In genomic region chr1:131112576-131112975, GRCm38 (mm10) we compare ENCODE assay signal across 10 mouse cellular contexts. TPM values are rescaled to one million over a fixed set of nuclear protein-coding genes. Genes with fewer than 3 reads are reported as not detected.
DNase-seq lines count a peak whose midpoint lies in the region; ATAC-seq lines count a peak whose summit lies in the region.
"Had no signal": no experiment of that assay in that cellular context is flagged by ENCODE, and none has a peak within 500 bp of the region (broad histone marks: within the 10 kb centered on the region; RNA-seq: fewer than 3 reads in every experiment).

No protein-coding gene starts in this region.

- H3K4me2 ChIP-seq in midbrain, embryonic 11.5 days: no peak overlapping the region

- no peak overlapping the region for H3K27ac ChIP-seq in midbrain, embryonic 11.5 days (ENCODE audit: low read depth, low read length)

- H3K36me3 ChIP-seq in midbrain, embryonic 11.5 days (ENCODE audit: control insufficient read depth, insufficient read depth, low read length): no peaks in the 10 kb centered on the region

- no peak overlapping the region for H3K9ac ChIP-seq in midbrain, embryonic 11.5 days (ENCODE audit: low read length)

- DNase-seq in heart, adult 9 months (ENCODE audit: low spot score in 2 of 2): peak; percentile 33 to 46
- DNase-seq in heart, adult 8-10 months (ENCODE audit: low spot score): no peak
- peak; percentile 76 for DNase-seq in NIH3T3 (ENCODE audit: low read depth)
- DNase-seq in induced T-regulatory cell, adult 2 months (ENCODE audit: low read depth): peak; percentile 55
- peak; percentile 65 for DNase-seq in lung, postnatal 14 days
- DNase-seq in cerebellum, postnatal 14 days: no peak
- no peak for DNase-seq in midbrain, embryonic 11.5 days (ENCODE audit: low spot score, missing footprints)
- no peak for DNase-seq in left cerebral cortex, postnatal 10 days (ENCODE audit: extremely low spot score in 1 of 2, low spot score in 2 of 2)
- DNase-seq: cerebellum, adult 9-10 months; gastrocnemius, postnatal 36 days had no signal

- H3K4me3 ChIP-seq in midbrain, embryonic 11.5 days (ENCODE audit: low read depth, low read length): no peak overlapping the region

- intact Hi-C loops in left cerebral cortex, postnatal 10 days (cut with DNase I): no loop called here

- ATAC-seq in midbrain, embryonic 11.5 days (ENCODE audit: low FRiP score): no peak

- peaks cover 5% of the 10 kb centered on the region; the same call in 1 of the 2 replicates for H3K4me1 ChIP-seq in midbrain, embryonic 11.5 days (ENCODE audit: control insufficient read depth, insufficient read depth, low read length)

- H3K27me3 ChIP-seq in midbrain, embryonic 11.5 days (ENCODE audit: control insufficient read depth, insufficient read depth, low read length): no peaks in the 10 kb centered on the region

- WGBS in midbrain, embryonic 11.5 days: 44% methylated on average over 6 of the region's 6 CpGs

- no peaks in the 10 kb centered on the region for H3K9me3 ChIP-seq in midbrain, embryonic 11.5 days (ENCODE audit: control insufficient read depth, low read length)

RNA-seq across cellular contexts. Expression of gene Mapkapk2, which starts 14.9 kb away (rescaled TPM):
- 100 to 1,000 TPM; 303 to 326 (median 315) TPM for total RNA-seq in heart, adult 8-10 months (2022)
- polyA plus RNA-seq in midbrain, embryonic 11.5 days (2014; fragmentation: Nextera tagmentation; extraction: Ambion mirVana): 49.8 and 56.0 TPM in 2 replicates
- 10 to 100 TPM; 26.8 to 31.1 TPM for total RNA-seq in left cerebral cortex, postnatal 10 days (2021)

RNA-seq across cellular contexts. Expression of gene Dyrk3, which starts 25.6 kb away (rescaled TPM):
- total RNA-seq in heart, adult 8-10 months (2022): under 1 TPM; 0.25 to 0.71 (median 0.53) TPM
- 17.2 and 23.4 TPM in 2 replicates for polyA plus RNA-seq in midbrain, embryonic 11.5 days (2014; fragmentation: Nextera tagmentation; extraction: Ambion mirVana)
- total RNA-seq in left cerebral cortex, postnatal 10 days (2021): 10 to 100 TPM in 1 of 2 experiments, 1 to 10 TPM in 1; 9.9 to 11.3 TPM
- total RNA-seq: gastrocnemius, postnatal 36 days had no signal

RNA-seq across cellular contexts. Expression of gene Eif2d, which starts 40.4 kb away (rescaled TPM):
- 10 to 100 TPM; 34.1 to 41.0 (median 37.0) TPM for total RNA-seq in heart, adult 8-10 months (2022)
- 55.7 and 56.7 TPM in 2 replicates for polyA plus RNA-seq in midbrain, embryonic 11.5 days (2014; fragmentation: Nextera tagmentation; extraction: Ambion mirVana)
- 10 to 100 TPM; 37.9 to 39.6 TPM for total RNA-seq in left cerebral cortex, postnatal 10 days (2021)

Comparison
In these comparisons a context has a peak if more than half of its experiments do, and no peak if none do; other contexts are left out.
1. DNase-seq: peak in heart, adult 9 months (2 of 2), NIH3T3 (single experiment), induced T-regulatory cell, adult 2 months (single experiment) and lung, postnatal 14 days (single experiment); none in heart, adult 8-10 months (single experiment), cerebellum, postnatal 14 days (0 of 2), midbrain, embryonic 11.5 days (single experiment) and left cerebral cortex, postnatal 10 days (0 of 2).
2. RNA of gene Mapkapk2, which starts 14.9 kb away (total RNA-seq): 303 to 326 TPM in heart, adult 8-10 months; 26.8 to 31.1 TPM in left cerebral cortex, postnatal 10 days; every median in the first group is over 4 times any median in the second.
3. RNA of gene Dyrk3, which starts 25.6 kb away (total RNA-seq): 9.9 to 11.3 TPM in left cerebral cortex, postnatal 10 days; 0.25 to 0.71 TPM in heart, adult 8-10 months; every median in the first group is over 4 times any median in the second.